Mouse (Mus musculus) neural tube, embryonic 14.5 days (tissue): ENCODE measurements around the gene Dst. TPM values are rescaled to one million over a fixed set of nuclear protein-coding genes. Genes with fewer than 3 reads are reported as not detected.
"Not testable (repeated sequence)": the region's sequence is repeated elsewhere in the genome, so short reads cannot be mapped to it uniquely, and the experiment has no call there.

Source experiments
- ATAC-seq: fragments of 200-750 bp; cut with Nextera tagmentation; 2 replicates; pipeline ENCODE4 v1.8.0; 2017; ENCODE audit warnings: low read depth, mild to moderate bottlenecking, moderate TSS enrichment, moderate library complexity
- H3K27ac ChIP-seq: fragments of 300-500 bp; sonication (generic); 2 replicates; pipeline ENCODE4 v1.5.1; 2014; ENCODE audit warnings: low read depth, mild to moderate bottlenecking, control low read depth, low read length, moderate library complexity, mixed read lengths
- H3K27me3 ChIP-seq: fragments of 300-500 bp; sonication (generic); 2 replicates; pipeline ENCODE4 v1.6.1; 2014; ENCODE audit warnings: low read length; ENCODE audit not compliant: control insufficient read depth, insufficient read depth
- H3K36me3 ChIP-seq: fragments of 300-500 bp; sonication (generic); 2 replicates; pipeline ENCODE4 v1.6.1; 2014; ENCODE audit warnings: low read length, mixed read lengths; ENCODE audit not compliant: control insufficient read depth, insufficient read depth
- H3K4me1 ChIP-seq: fragments of 300-500 bp; sonication (generic); 2 replicates; pipeline ENCODE4 v1.6.1; 2014; ENCODE audit warnings: low read length; ENCODE audit not compliant: control insufficient read depth, insufficient read depth
- H3K4me2 ChIP-seq: fragments of 300-500 bp; sonication (generic); 2 replicates; pipeline ENCODE4 v1.6.1; 2014; ENCODE audit warnings: mild to moderate bottlenecking, low read depth, low read length, control low read depth
- H3K4me3 ChIP-seq: fragments of 300-500 bp; sonication (generic); 2 replicates; pipeline ENCODE4 v1.5.1; 2014; ENCODE audit warnings: low read depth, low read length, control low read depth, mixed read lengths
- H3K9ac ChIP-seq: fragments of 300-500 bp; sonication (generic); replicated peaks from 2 replicates; pipeline ENCODE4 v1.6.1; 2014; ENCODE audit warnings: low read depth, mild to moderate bottlenecking, control low read depth, low read length, mixed read lengths
- H3K9me3 ChIP-seq: fragments of 300-500 bp; sonication (generic); 2 replicates; pipeline ENCODE4 v1.6.1; 2016; ENCODE audit warnings: low read length; ENCODE audit not compliant: control insufficient read depth
- WGBS: fragments of 180-500 bp; shearing (Covaris S2); extraction: QIAGEN DNeasy Blood & Tissue Kit; methylation state at CpG from one replicate; pipeline ENCODE4 v1.1.7; 2014; 5-methylcytosine and 5-hydroxymethylcytosine counted together
- polyA plus RNA-seq: library from polyadenylated mRNA; unstranded; fragments of >200 nt; fragmentation: Nextera tagmentation; extraction: Ambion mirVana; gene quantifications from 2 replicates; pipeline ENCODE4 v1.2.1, GENCODE M21; 2014

Gene Dst
- polyA plus RNA-seq, 1 experiment from 2014 or later, result 66.8 TPM

- Histone ChIP-seq H3K4me3 (no peak overlapping the region), H3K4me1 (no peaks in the 10 kb centered on the region), H3K27ac (no peak overlapping the region), H3K9ac (no peak overlapping the region), H3K9me3 (no peaks in the 10 kb centered on the region), H3K36me3 (peaks cover 24% of the 10 kb centered on the region), H3K4me2 (no peak overlapping the region), H3K27me3 (no peaks in the 10 kb centered on the region)
- 86% methylated on average over 13 of the region's 13 CpGs for WGBS
- peak; percentile 31; the same call in 1 of the 2 replicates for ATAC-seq
Observed at GRCm38 (mm10) chr1:34300309-34300980, 392.4 kb downstream of the Dst start.

- no peak overlapping the region for H3K27ac ChIP-seq
- H3K4me3 ChIP-seq, result no peak overlapping the region
- 81% methylated on average over 5 of the region's 5 CpGs for WGBS
- H3K36me3 ChIP-seq, result peaks cover 29% of the 10 kb centered on the region
- no peaks in the 10 kb centered on the region for H3K4me1 ChIP-seq
- H3K9me3 ChIP-seq, result no peaks in the 10 kb centered on the region
- ATAC-seq, result no peak
- H3K27me3 ChIP-seq, result no peaks in the 10 kb centered on the region
- no peak overlapping the region for H3K4me2 ChIP-seq
- no peak overlapping the region for H3K9ac ChIP-seq
Observed at GRCm38 (mm10) chr1:34304227-34304626, 396.2 kb downstream of the Dst start.

GRCm38 (mm10) chr1:34306741-34307140 lies 398.7 kb downstream of the Dst start:
- Histone ChIP-seq H3K27ac (no peak overlapping the region), H3K4me3 (no peak overlapping the region), H3K9me3 (no peaks in the 10 kb centered on the region), H3K4me2 (no peak overlapping the region), H3K36me3 (peaks cover 18% of the 10 kb centered on the region; the same call in 1 of the 2 replicates), H3K27me3 (no peaks in the 10 kb centered on the region), H3K9ac (no peak overlapping the region), H3K4me1 (no peaks in the 10 kb centered on the region)
- ATAC-seq, result no peak
- 88% methylated on average over 2 of the region's 2 CpGs for WGBS

DNA sequence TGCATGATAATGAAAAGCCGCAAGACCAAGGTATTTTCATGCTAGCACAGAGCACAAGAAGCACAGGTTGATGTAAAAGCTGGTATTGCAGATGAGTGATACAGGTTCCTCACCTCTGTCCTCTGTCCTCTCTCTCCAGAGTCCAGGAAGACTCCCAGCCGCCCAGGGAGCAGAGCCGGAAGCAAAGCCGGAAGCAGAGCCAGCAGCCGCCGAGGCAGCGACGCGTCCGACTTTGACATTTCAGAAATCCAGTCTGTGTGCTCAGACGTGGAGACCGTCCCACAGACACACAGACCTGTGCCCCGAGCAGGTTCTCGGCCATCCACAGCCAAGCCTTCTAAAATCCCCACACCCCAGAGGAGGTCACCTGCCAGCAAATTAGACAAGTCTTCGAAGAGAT lies 399.2 kb downstream of the Dst start:
- H3K4me3 ChIP-seq, result no peak overlapping the region
- ATAC-seq, result no peak
- H3K36me3 ChIP-seq, result peaks cover 18% of the 10 kb centered on the region; the same call in 1 of the 2 replicates
- no peak overlapping the region for H3K4me2 ChIP-seq
- H3K9me3 ChIP-seq, result no peaks in the 10 kb centered on the region
- 96% methylated on average over 15 of the region's 15 CpGs for WGBS
- no peak overlapping the region for H3K27ac ChIP-seq
- H3K9ac ChIP-seq, result no peak overlapping the region
- no peaks in the 10 kb centered on the region for H3K4me1 ChIP-seq
- no peaks in the 10 kb centered on the region for H3K27me3 ChIP-seq

- not testable (repeated sequence) for H3K9me3 ChIP-seq, H3K27me3 ChIP-seq, ATAC-seq, H3K4me2 ChIP-seq, H3K4me3 ChIP-seq, H3K9ac ChIP-seq, H3K4me1 ChIP-seq, H3K27ac ChIP-seq
- 99% methylated on average over 3 of the region's 3 CpGs for WGBS
- H3K36me3 ChIP-seq, result peaks cover 12% of the 10 kb centered on the region; the same call in 1 of the 2 replicates
Observed at GRCm38 (mm10) chr1:34308841-34309240, 400.8 kb downstream of the Dst start.

DNA sequence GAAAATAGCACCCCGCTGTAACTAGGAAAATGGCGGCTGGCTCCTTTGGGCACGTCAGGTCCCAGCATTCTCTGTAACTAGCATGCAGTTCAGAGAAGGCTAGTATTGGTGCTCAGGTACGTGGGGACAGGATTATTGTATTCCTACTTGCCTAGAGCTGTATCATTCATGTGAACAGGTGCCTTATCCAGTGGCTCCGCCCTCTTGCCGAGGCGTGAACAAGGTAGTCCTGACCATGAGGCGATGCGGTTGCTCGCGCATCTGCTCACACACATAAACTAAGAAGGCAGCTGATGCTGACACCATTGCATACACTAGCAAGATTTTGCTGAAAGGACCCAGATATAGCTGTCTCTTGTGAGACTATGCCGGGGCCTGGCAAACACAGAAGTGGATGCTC lies 401.4 kb downstream of the Dst start:
- no peak for ATAC-seq
- Histone ChIP-seq H3K4me1 (no peaks in the 10 kb centered on the region), H3K9me3 (no peaks in the 10 kb centered on the region), H3K36me3 (peaks cover 12% of the 10 kb centered on the region; the same call in 1 of the 2 replicates), H3K4me2 (no peak overlapping the region), H3K27me3 (no peaks in the 10 kb centered on the region), H3K27ac (no peak overlapping the region), H3K9ac (no peak overlapping the region), H3K4me3 (no peak overlapping the region)
- WGBS, result 95% methylated on average over 12 of the region's 12 CpGs

DNA sequence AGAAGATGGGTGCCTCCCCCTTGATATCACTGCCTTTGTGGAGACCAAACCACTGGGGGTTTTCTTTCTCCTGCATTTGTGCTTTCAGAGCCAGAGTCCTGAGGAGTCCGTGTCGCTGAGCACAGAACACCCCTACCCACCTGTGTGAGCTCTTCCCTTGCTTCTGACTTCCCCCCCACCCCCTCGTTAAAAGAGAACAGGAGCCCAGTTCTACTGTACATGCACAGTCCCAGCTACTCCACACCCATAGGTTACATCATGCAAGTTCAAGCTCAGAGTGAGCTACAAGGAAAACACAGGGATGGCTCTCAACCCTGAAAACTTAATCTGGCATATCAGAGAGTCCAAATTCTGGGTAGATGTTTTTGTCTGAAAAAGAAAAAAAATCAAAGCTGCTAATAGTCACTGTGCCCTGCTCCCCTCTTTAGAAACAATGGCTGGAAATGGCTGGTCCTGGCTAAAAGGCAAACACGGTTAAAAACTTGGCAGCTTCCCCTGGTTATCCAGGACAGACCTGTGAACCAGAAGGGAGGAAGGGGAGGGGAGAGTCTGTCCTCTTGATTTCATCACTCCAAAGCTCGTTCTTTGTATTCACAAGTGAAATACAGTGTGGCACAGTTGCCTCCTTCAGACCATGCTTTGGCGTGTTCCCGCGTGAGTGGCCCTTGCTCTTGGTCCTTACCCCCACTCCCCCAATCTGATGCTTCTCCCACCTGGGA lies 402.7 kb downstream of the Dst start:
- WGBS, result 77% methylated on average over 8 of the region's 8 CpGs
- H3K9me3 ChIP-seq, result no peaks in the 10 kb centered on the region
- H3K4me3 ChIP-seq, result no peak overlapping the region
- no peak overlapping the region for H3K4me2 ChIP-seq
- H3K4me1 ChIP-seq, result no peaks in the 10 kb centered on the region
- peaks cover 12% of the 10 kb centered on the region; the same call in 1 of the 2 replicates for H3K36me3 ChIP-seq
- H3K27me3 ChIP-seq, result no peaks in the 10 kb centered on the region
- H3K9ac ChIP-seq, result no peak overlapping the region
- ATAC-seq, result no peak
- H3K27ac ChIP-seq, result no peak overlapping the region

GRCm38 (mm10) chr1:34312806-34313205 lies 404.8 kb downstream of the Dst start:
- no peaks in the 10 kb centered on the region for H3K27me3 ChIP-seq
- peaks cover 3% of the 10 kb centered on the region; the same call in 1 of the 2 replicates for H3K36me3 ChIP-seq
- no peak overlapping the region for H3K27ac ChIP-seq
- ATAC-seq, result no peak
- no peak overlapping the region for H3K4me2 ChIP-seq
- H3K9ac ChIP-seq, result no peak overlapping the region
- no peaks in the 10 kb centered on the region for H3K4me1 ChIP-seq
- no peaks in the 10 kb centered on the region for H3K9me3 ChIP-seq
- WGBS, result 89% methylated on average over 4 of the region's 4 CpGs
- H3K4me3 ChIP-seq, result no peak overlapping the region

- 72% methylated on average over 5 of the region's 5 CpGs for WGBS
- H3K4me2 ChIP-seq, result no peak overlapping the region
- no peaks in the 10 kb centered on the region for H3K27me3 ChIP-seq
- no peaks in the 10 kb centered on the region for H3K9me3 ChIP-seq
- ATAC-seq, result no peak
- no peak overlapping the region for H3K9ac ChIP-seq
- H3K4me1 ChIP-seq, result no peaks in the 10 kb centered on the region
- no peaks in the 10 kb centered on the region for H3K36me3 ChIP-seq
- no peak overlapping the region for H3K27ac ChIP-seq
- no peak overlapping the region for H3K4me3 ChIP-seq
Observed at GRCm38 (mm10) chr1:34315381-34315780, 407.4 kb downstream of the Dst start.
